Mouse (Mus musculus) kidney, embryonic 15.5 days (tissue): Measurements from ENCODE around the gene Rbbp8nl. TPM values are rescaled to one million over a fixed set of nuclear protein-coding genes. Genes with fewer than 3 reads are reported as not detected.

ENCODE experiments used
- ATAC-seq: fragments of 200-750 bp; cut with Nextera tagmentation; replicated peaks from 2 replicates; pipeline ENCODE4 v1.8.0; 2017; ENCODE audit warnings: moderate TSS enrichment; ENCODE audit not compliant: low FRiP score
- H3K27ac ChIP-seq: fragments of 300-500 bp; sonication (generic); 2 replicates; pipeline ENCODE4 v1.5.1; 2015; ENCODE audit warnings: mild to moderate bottlenecking, inconsistent platforms
- H3K27me3 ChIP-seq: fragments of 300-500 bp; sonication (generic); 2 replicates; pipeline ENCODE4 v1.6.1; 2015; ENCODE audit warnings: inconsistent platforms
- H3K36me3 ChIP-seq: fragments of 300-500 bp; sonication (generic); 2 replicates; pipeline ENCODE4 v1.6.1; 2015; ENCODE audit warnings: inconsistent platforms
- H3K4me1 ChIP-seq: fragments of 300-500 bp; sonication (generic); 2 replicates; pipeline ENCODE4 v1.6.1; 2015; ENCODE audit warnings: inconsistent platforms
- H3K4me2 ChIP-seq: fragments of 300-500 bp; sonication (generic); 2 replicates; pipeline ENCODE4 v1.6.1; 2015; ENCODE audit warnings: moderate library complexity, mild to moderate bottlenecking, inconsistent platforms
- H3K4me3 ChIP-seq: fragments of 300-500 bp; sonication (generic); replicated peaks from 2 replicates; pipeline ENCODE4 v1.5.1; 2015; ENCODE audit warnings: mild to moderate bottlenecking, inconsistent platforms
- H3K9ac ChIP-seq: fragments of 300-500 bp; sonication (generic); 2 replicates; pipeline ENCODE4 v1.6.1; 2015; ENCODE audit warnings: mild to moderate bottlenecking, inconsistent platforms
- H3K9me3 ChIP-seq: fragments of 300-500 bp; sonication (generic); replicated peaks from 2 replicates; pipeline ENCODE4 v1.6.1; 2016; ENCODE audit warnings: inconsistent platforms
- WGBS: fragments of 180-500 bp; shearing (Covaris S2); methylation state at CpG from one replicate; pipeline ENCODE4 v1.1.7; 2015; ENCODE audit warnings: mixed read lengths; 5-methylcytosine and 5-hydroxymethylcytosine counted together
- microRNA-seq: library from miRNA; unstranded; fragments of <30 nt; microRNA quantifications from one replicate; pipeline ENCODE4, GENCODE M21; 2016
- polyA plus RNA-seq: library from polyadenylated mRNA; unstranded; fragments of >200 nt; fragmentation: Nextera tagmentation; extraction: Ambion mirVana; gene quantifications from 2 replicates; pipeline ENCODE4 v1.2.1, GENCODE M21; 2015

The Rbbp8nl gene
- polyA plus RNA-seq, 1 experiment from 2014 or later = 0.87 TPM

DNA sequence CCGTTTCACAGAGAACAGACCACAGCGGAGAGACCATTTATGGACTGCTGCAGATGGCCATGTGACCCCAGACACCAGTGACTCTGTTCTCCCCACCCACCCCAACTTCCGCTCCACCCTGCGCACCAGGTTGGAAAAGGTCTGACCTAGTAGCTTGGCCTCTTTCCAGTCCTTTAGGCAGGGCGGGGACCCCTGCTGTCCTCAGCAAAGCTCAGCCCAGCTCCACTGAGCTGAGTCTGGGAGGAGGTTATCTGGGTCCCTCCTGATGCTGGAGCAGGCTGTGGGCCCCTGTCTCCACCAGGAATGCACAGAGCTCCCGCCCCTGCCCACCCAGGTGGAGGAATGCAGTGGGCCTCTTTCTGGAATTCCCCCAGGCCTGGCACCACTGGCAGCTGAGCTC, 54.7 kb downstream of the Rbbp8nl start:
- H3K4me2 ChIP-seq = no peak overlapping the region
- no peak overlapping the region for H3K4me3 ChIP-seq
- H3K9ac ChIP-seq = no peak overlapping the region
- H3K9me3 ChIP-seq = no peaks in the 10 kb centered on the region
- H3K36me3 ChIP-seq = no peaks in the 10 kb centered on the region
- H3K4me1 ChIP-seq = peaks cover 46% of the 10 kb centered on the region
- WGBS = 52% methylated on average over 6 of the region's 6 CpGs
- peak; percentile 73 for ATAC-seq
- H3K27me3 ChIP-seq = no peaks in the 10 kb centered on the region
- H3K27ac ChIP-seq = peak overlapping the region; percentile 87

DNA sequence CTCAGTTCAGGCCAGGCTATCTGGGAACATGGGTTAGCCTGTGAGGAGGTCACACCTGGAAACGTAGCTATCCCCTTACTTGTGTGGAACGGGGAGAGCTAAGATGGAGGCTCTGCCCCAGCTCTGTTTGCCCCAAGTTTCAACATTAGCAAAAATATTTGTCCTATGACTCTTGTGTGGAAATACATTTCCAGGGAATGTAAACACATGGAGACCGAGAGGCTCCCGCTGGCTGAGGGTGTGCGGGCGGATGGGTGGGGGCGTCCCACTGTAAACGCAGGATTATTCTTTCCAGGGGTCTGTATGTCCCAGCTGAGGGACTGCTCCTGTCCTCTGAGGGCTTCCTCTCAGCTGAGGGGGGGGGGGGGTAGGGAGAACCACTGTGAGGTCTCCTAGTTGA, 55.3 kb downstream of the Rbbp8nl start:
- Histone ChIP-seq H3K4me2 (no peak overlapping the region), H3K4me1 (peaks cover 47% of the 10 kb centered on the region), H3K4me3 (no peak overlapping the region), H3K27ac (peak overlapping the region; percentile 87), H3K27me3 (no peaks in the 10 kb centered on the region), H3K36me3 (no peaks in the 10 kb centered on the region), H3K9me3 (no peaks in the 10 kb centered on the region), H3K9ac (no peak overlapping the region)
- 83% methylated on average over 8 of the region's 8 CpGs for WGBS
- ATAC-seq = no peak

DNA sequence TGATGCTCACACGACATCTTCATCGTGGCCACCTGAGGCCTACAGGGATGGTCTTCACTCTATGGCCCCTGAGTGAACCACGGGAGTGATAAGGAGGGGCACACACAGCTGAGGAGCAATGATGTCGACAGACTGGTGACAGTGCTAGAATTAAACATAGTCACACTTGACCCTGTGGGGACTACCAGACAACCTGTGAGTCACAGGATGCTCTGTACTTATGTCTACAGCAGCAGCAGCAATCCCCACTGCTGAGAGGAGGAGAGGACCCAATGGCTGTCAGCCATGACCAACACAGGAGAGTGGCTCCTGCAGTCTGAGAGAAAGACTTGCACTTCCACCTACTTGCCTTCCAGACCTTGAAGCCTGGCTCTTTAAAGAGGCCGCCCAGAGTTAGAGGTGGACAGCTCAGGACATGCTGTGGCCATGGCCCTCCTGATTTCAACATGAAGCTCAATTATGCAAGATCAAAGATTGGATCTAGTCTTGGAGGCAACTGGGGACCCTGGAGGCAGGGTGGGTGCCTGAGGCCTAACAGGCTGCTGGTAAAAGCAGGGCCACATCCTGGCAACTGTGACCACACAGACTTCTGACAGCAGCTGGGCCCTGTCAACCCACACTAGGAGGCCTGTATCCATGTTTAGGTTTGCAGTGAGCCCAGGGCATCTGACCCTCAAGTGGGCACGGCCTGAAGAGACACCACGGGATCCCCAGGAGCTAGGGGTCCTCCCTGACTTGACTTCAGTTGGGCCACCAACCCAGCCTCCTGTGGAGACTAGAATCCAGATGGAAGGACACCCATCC, 56.4 kb downstream of the Rbbp8nl start:
- Histone ChIP-seq H3K9ac (no peak overlapping the region), H3K4me1 (peaks cover 57% of the 10 kb centered on the region), H3K36me3 (no peaks in the 10 kb centered on the region), H3K4me3 (no peak overlapping the region), H3K27me3 (no peaks in the 10 kb centered on the region), H3K9me3 (no peaks in the 10 kb centered on the region), H3K4me2 (no peak overlapping the region), H3K27ac (peak overlapping the region; percentile 64)
- WGBS = 78% methylated on average over 7 of the region's 7 CpGs
- ATAC-seq = no peak

- H3K4me2 ChIP-seq = no peak overlapping the region
- H3K4me3 ChIP-seq = no peak overlapping the region
- H3K36me3 ChIP-seq = no peaks in the 10 kb centered on the region
- 62% methylated on average over 4 of the region's 4 CpGs for WGBS
- H3K27ac ChIP-seq = no peak overlapping the region
- no peaks in the 10 kb centered on the region for H3K9me3 ChIP-seq
- H3K4me1 ChIP-seq = peaks cover 73% of the 10 kb centered on the region
- H3K27me3 ChIP-seq = peaks cover 9% of the 10 kb centered on the region
- ATAC-seq = no peak
- no peak overlapping the region for H3K9ac ChIP-seq
Measured at GRCm38 (mm10) chr2:180230482-180230881, 59.2 kb downstream of the Rbbp8nl start.

GRCm38 (mm10) chr2:180229129-180229528, 60.5 kb downstream of the Rbbp8nl start:
- Histone ChIP-seq H3K4me1 (peaks cover 73% of the 10 kb centered on the region), H3K4me2 (no peak overlapping the region), H3K27ac (no peak overlapping the region), H3K4me3 (no peak overlapping the region), H3K9ac (no peak overlapping the region), H3K9me3 (no peaks in the 10 kb centered on the region), H3K36me3 (no peaks in the 10 kb centered on the region), H3K27me3 (peaks cover 22% of the 10 kb centered on the region)
- ATAC-seq = no peak
- WGBS = 67% methylated on average over 3 of the region's 3 CpGs

GRCm38 (mm10) chr2:180228592-180228991, 61.1 kb downstream of the Rbbp8nl start:
- Histone ChIP-seq H3K9ac (no peak overlapping the region), H3K27ac (peak overlapping the region; percentile 55), H3K9me3 (no peaks in the 10 kb centered on the region), H3K4me1 (peaks cover 75% of the 10 kb centered on the region), H3K36me3 (no peaks in the 10 kb centered on the region), H3K4me3 (no peak overlapping the region), H3K4me2 (no peak overlapping the region), H3K27me3 (peaks cover 26% of the 10 kb centered on the region)
- no peak for ATAC-seq
- WGBS = 54% methylated on average over 7 of the region's 7 CpGs

GRCm38 (mm10) chr2:180228060-180228458, 61.6 kb downstream of the Rbbp8nl start:
- Histone ChIP-seq H3K4me1 (peaks cover 75% of the 10 kb centered on the region), H3K9ac (no peak overlapping the region; the same call in 1 of the 2 replicates), H3K9me3 (no peaks in the 10 kb centered on the region), H3K27ac (peak overlapping the region; percentile 55), H3K27me3 (peaks cover 31% of the 10 kb centered on the region), H3K4me2 (peak overlapping the region; percentile 50), H3K4me3 (peak overlapping the region; percentile 21; the same call in 1 of the 2 replicates), H3K36me3 (no peaks in the 10 kb centered on the region)
- ATAC-seq = no peak
- WGBS = 46% methylated on average over 6 of the region's 6 CpGs

Small RNAs within 50 kb of the gene (microRNA-seq; reads per million reads assigned to microRNA genes)
- gene Mir3091 = 0.44 reads per million

Other genes starting within 250 kb of the Rbbp8nl start
- gene Psma7, start 247.4 kb downstream of the Rbbp8nl start, polyA plus RNA-seq = 615 and 646 TPM in 2 replicates
- 6.3 and 6.4 TPM in 2 replicates for gene Ss18l1, start 247.4 kb downstream of the Rbbp8nl start, polyA plus RNA-seq
- 26.4 TPM in 2 replicates for gene Mtg2, start 219.3 kb downstream of the Rbbp8nl start, polyA plus RNA-seq
- gene Hrh3, start 185.4 kb downstream of the Rbbp8nl start, polyA plus RNA-seq = not detected in 2 replicates
- 30.3 and 32.1 TPM in 2 replicates for gene Osbpl2, start 170.6 kb downstream of the Rbbp8nl start, polyA plus RNA-seq
- gene Adrm1, start 118.4 kb downstream of the Rbbp8nl start, polyA plus RNA-seq = 193 and 207 TPM in 2 replicates
- gene Lama5, start 64.0 kb downstream of the Rbbp8nl start, polyA plus RNA-seq = 40.6 and 46.7 TPM in 2 replicates
- gene Rps21, start 32.5 kb downstream of the Rbbp8nl start, polyA plus RNA-seq = 637 and 713 TPM in 2 replicates
- gene Cables2, start 16.4 kb downstream of the Rbbp8nl start, polyA plus RNA-seq = 11.8 and 12.3 TPM in 2 replicates
- gene Gata5, start 44.8 kb upstream of the Rbbp8nl start, polyA plus RNA-seq = 3.0 and 4.7 TPM in 2 replicates
- 2.2 and 2.3 TPM in 2 replicates for gene Slco4a1, start 166.4 kb upstream of the Rbbp8nl start, polyA plus RNA-seq
- gene Ntsr1, start 210.1 kb upstream of the Rbbp8nl start, polyA plus RNA-seq = 8.6 and 9.7 TPM in 2 replicates